Mouse (Mus musculus) embryonic facial prominence, embryonic 11.5 days (tissue): ENCODE data around the gene Cln5. TPM values are rescaled to one million over a fixed set of nuclear protein-coding genes. Genes with fewer than 3 reads are reported as not detected.

Source experiments
- ATAC-seq: fragments of 200-750 bp; cut with Nextera tagmentation; replicated peaks from 2 replicates; pipeline ENCODE4 v1.8.0; 2017; ENCODE audit warnings: low read depth; ENCODE audit not compliant: insufficient number of reproducible peaks, low FRiP score, low TSS enrichment
- DNase-seq: peaks from one replicate; pipeline ENCODE4 v3.0.0-alpha.2; 2015; ENCODE audit warnings: low spot score
- H3K27ac ChIP-seq: fragments of 300-500 bp; sonication (generic); replicated peaks from 2 replicates; pipeline ENCODE4 v1.5.1; 2014; ENCODE audit warnings: mild to moderate bottlenecking, low read depth, low read length, control low read depth
- H3K27me3 ChIP-seq: fragments of 300-500 bp; sonication (generic); 2 replicates; pipeline ENCODE4 v1.6.1; 2014; ENCODE audit warnings: mild to moderate bottlenecking, low read length, moderate library complexity, mixed read lengths; ENCODE audit not compliant: control insufficient read depth, insufficient read depth
- H3K36me3 ChIP-seq: fragments of 300-500 bp; sonication (generic); replicated peaks from 2 replicates; pipeline ENCODE4 v1.6.1; 2014; ENCODE audit warnings: low read depth, mild to moderate bottlenecking, low read length, moderate library complexity, mixed read lengths; ENCODE audit not compliant: control insufficient read depth, insufficient read depth
- H3K4me1 ChIP-seq: fragments of 300-500 bp; sonication (generic); 2 replicates; pipeline ENCODE4 v1.6.1; 2014; ENCODE audit warnings: low read length, mixed read lengths; ENCODE audit not compliant: control insufficient read depth, insufficient read depth
- H3K4me2 ChIP-seq: fragments of 300-500 bp; sonication (generic); 2 replicates; pipeline ENCODE4 v1.6.1; 2014; ENCODE audit warnings: low read depth, mild to moderate bottlenecking, control low read depth, low read length, moderate library complexity
- H3K4me3 ChIP-seq: fragments of 300-500 bp; sonication (generic); 2 replicates; pipeline ENCODE4 v1.5.1; 2014; ENCODE audit warnings: low read depth, low read length, control low read depth
- H3K9ac ChIP-seq: fragments of 300-500 bp; sonication (generic); replicated peaks from 2 replicates; pipeline ENCODE4 v1.6.1; 2014; ENCODE audit warnings: mild to moderate bottlenecking, control low read depth, low read length
- H3K9me3 ChIP-seq: fragments of 300-500 bp; sonication (generic); replicated peaks from 2 replicates; pipeline ENCODE4 v1.6.1; 2016; ENCODE audit warnings: mild to moderate bottlenecking, low read length, inconsistent platforms, mixed read lengths; ENCODE audit not compliant: control insufficient read depth
- WGBS: fragments of 180-500 bp; shearing (Covaris S2); extraction: QIAGEN DNeasy Blood & Tissue Kit; methylation state at CpG from one replicate; pipeline ENCODE4 v1.1.7; 2014; 5-methylcytosine and 5-hydroxymethylcytosine counted together
- polyA plus RNA-seq: library from polyadenylated mRNA; unstranded; fragments of >200 nt; fragmentation: Nextera tagmentation; extraction: Ambion mirVana; gene quantifications from 2 replicates; pipeline ENCODE4 v1.2.1, GENCODE M21; 2014

Gene Cln5
- polyA plus RNA-seq, 1 experiment from 2014 or later, result 31.8 TPM

- no peaks in the 10 kb centered on the region for H3K4me1 ChIP-seq
- 93% methylated on average over 12 of the region's 12 CpGs for WGBS
- no peak for ATAC-seq
- H3K9ac ChIP-seq, result no peak overlapping the region
- no peak overlapping the region for H3K27ac ChIP-seq
- H3K4me3 ChIP-seq, result no peak overlapping the region
- no peaks in the 10 kb centered on the region for H3K9me3 ChIP-seq
- no peak for DNase-seq
- peaks cover 2% of the 10 kb centered on the region; the same call in 1 of the 2 replicates for H3K36me3 ChIP-seq
- no peak overlapping the region for H3K4me2 ChIP-seq
- no peaks in the 10 kb centered on the region for H3K27me3 ChIP-seq
Measured at GRCm38 (mm10) chr14:103071471-103071870, 1.5 kb downstream of the Cln5 start.

GRCm38 (mm10) chr14:103072731-103073130, 2.7 kb downstream of the Cln5 start:
- Histone ChIP-seq H3K27me3 (no peaks in the 10 kb centered on the region), H3K36me3 (peaks cover 2% of the 10 kb centered on the region), H3K27ac (no peak overlapping the region), H3K4me2 (no peak overlapping the region), H3K4me1 (no peaks in the 10 kb centered on the region), H3K9me3 (no peaks in the 10 kb centered on the region), H3K9ac (no peak overlapping the region), H3K4me3 (no peak overlapping the region)
- ATAC-seq, result no peak
- 91% methylated on average over 4 of the region's 4 CpGs for WGBS
- DNase-seq, result no peak

- ATAC-seq (no peak), DNase-seq (no peak)
- 95% methylated on average over 8 of the region's 8 CpGs for WGBS
- no peaks in the 10 kb centered on the region for H3K4me1 ChIP-seq
- H3K9me3 ChIP-seq, result no peaks in the 10 kb centered on the region
- no peak overlapping the region for H3K9ac ChIP-seq
- H3K27me3 ChIP-seq, result no peaks in the 10 kb centered on the region
- H3K27ac ChIP-seq, result no peak overlapping the region
- peaks cover 2% of the 10 kb centered on the region for H3K36me3 ChIP-seq
- H3K4me3 ChIP-seq, result no peak overlapping the region
- H3K4me2 ChIP-seq, result no peak overlapping the region
Measured at GRCm38 (mm10) chr14:103073825-103074224, 3.8 kb downstream of the Cln5 start.

- H3K36me3 ChIP-seq, result peaks cover 2% of the 10 kb centered on the region
- H3K4me3 ChIP-seq, result no peak overlapping the region
- H3K27me3 ChIP-seq, result no peaks in the 10 kb centered on the region
- DNase-seq (no peak), ATAC-seq (no peak)
- no peak overlapping the region for H3K9ac ChIP-seq
- H3K9me3 ChIP-seq, result no peaks in the 10 kb centered on the region
- H3K27ac ChIP-seq, result no peak overlapping the region
- H3K4me1 ChIP-seq, result no peaks in the 10 kb centered on the region
- H3K4me2 ChIP-seq, result no peak overlapping the region
- 82% methylated on average over 7 of the region's 7 CpGs for WGBS
Measured at GRCm38 (mm10) chr14:103075166-103075565, 5.2 kb downstream of the Cln5 start.

GRCm38 (mm10) chr14:103077272-103078005, 7.4 kb downstream of the Cln5 start:
- no peaks in the 10 kb centered on the region for H3K4me1 ChIP-seq
- no peaks in the 10 kb centered on the region for H3K9me3 ChIP-seq
- DNase-seq (no peak), ATAC-seq (no peak)
- 91% methylated on average over 9 of the region's 9 CpGs for WGBS
- H3K27ac ChIP-seq, result no peak overlapping the region
- H3K4me2 ChIP-seq, result no peak overlapping the region
- no peaks in the 10 kb centered on the region for H3K27me3 ChIP-seq
- H3K36me3 ChIP-seq, result peaks cover 2% of the 10 kb centered on the region
- H3K4me3 ChIP-seq, result no peak overlapping the region
- no peak overlapping the region for H3K9ac ChIP-seq

GRCm38 (mm10) chr14:103078006-103078912, 8.2 kb downstream of the Cln5 start:
- H3K4me3 ChIP-seq, result no peak overlapping the region
- no peak overlapping the region for H3K27ac ChIP-seq
- WGBS, result 90% methylated on average over 16 of the region's 16 CpGs
- no peak overlapping the region for H3K4me2 ChIP-seq
- DNase-seq (no peak), ATAC-seq (no peak)
- no peaks in the 10 kb centered on the region for H3K27me3 ChIP-seq
- H3K9ac ChIP-seq, result no peak overlapping the region
- no peaks in the 10 kb centered on the region for H3K4me1 ChIP-seq
- H3K36me3 ChIP-seq, result peaks cover 2% of the 10 kb centered on the region
- no peaks in the 10 kb centered on the region for H3K9me3 ChIP-seq

- ATAC-seq, result no peak
- DNase-seq, result no peak
- H3K9ac ChIP-seq, result no peak overlapping the region
- no peak overlapping the region for H3K4me3 ChIP-seq
- no peak overlapping the region for H3K4me2 ChIP-seq
- H3K9me3 ChIP-seq, result no peaks in the 10 kb centered on the region
- no peaks in the 10 kb centered on the region; the same call in 1 of the 2 replicates for H3K36me3 ChIP-seq
- H3K27me3 ChIP-seq, result no peaks in the 10 kb centered on the region
- H3K27ac ChIP-seq, result no peak overlapping the region
- H3K4me1 ChIP-seq, result no peaks in the 10 kb centered on the region
- 87% methylated on average over 9 of the region's 9 CpGs for WGBS
Measured at GRCm38 (mm10) chr14:103079209-103079977, 9.4 kb downstream of the Cln5 start.
